Mouse (Mus musculus): ENCODE measurements at regions not wholly inside any gene's neighbourhood (a gene's known extent, or its start where the extent isn't known, plus 50 kb on each side); places are given as distances from the start of the nearest gene placed in this dataset.

DNA sequence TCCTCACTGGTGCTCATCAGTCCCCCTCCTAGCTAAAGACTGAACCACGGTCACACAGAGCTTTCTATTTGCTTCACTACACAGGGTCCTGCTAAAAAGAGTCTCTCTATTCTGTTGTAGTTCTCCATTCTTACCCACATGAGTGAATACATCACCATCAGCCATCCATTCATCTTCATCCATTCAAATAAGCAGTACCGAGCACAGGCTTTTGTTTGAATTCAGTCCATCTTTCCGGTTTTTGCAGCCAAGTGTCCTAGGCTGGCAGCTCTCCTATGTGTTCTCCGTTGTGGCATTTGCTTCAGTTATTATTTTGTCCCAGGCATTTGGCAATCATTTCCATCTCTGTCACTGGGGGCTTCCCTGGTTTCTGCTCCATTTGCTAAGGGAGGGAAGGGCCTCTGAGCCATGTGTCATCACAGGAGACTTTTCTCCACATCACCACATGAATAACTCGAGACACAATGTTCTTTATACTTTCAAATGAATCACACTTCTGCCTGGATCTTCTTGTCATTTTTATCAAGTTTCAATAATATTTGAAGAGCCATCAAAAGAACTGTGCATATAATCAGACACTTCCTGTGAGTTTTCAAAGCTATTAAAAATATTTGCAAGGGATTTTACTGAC is 366.1 kb downstream of the Dnajb9 start:
- DNase-seq (ENCODE audit: low spot score in 2 of 2) = no peak

DNA sequence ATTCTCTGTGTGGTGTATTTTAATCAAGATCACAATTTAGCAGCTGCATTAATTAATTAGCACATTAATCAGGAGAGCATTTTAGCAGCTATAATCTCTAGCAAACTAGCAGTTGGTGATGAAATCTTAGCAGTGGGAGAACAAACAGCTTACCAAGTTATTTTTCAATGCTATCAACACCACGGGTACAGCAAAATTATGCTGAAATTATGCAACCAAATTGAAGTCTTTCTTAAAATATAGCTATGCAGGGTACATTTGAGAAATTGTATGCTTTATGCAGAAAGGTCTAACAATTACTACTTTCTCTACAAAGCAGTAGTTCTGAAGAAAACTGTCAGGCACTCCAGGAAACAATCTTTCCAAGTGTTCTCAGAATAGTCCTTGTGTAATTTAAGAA is 378.1 kb downstream of the Dnajb9 start:
- DNase-seq (ENCODE audit: low spot score in 2 of 2) = no peak

DNA sequence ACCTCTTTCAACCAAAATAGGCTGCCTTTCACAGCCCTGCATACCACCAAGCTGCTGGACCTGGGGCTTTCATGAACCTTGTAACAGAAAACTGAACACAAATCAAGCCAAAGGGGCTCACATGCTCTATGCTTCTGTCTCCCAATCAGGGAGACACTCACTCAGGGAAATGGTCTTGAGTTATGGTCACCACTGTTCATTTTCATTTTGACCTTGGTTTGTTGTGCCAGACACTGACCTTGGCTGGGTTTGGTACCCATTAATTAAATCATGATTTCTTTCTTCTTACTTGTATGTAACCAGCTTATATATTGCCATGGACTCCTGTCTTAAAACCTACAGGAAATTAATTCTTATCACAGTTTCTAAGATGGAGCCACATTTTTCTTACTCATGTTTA is 381.5 kb downstream of the Dnajb9 start:
- DNase-seq (ENCODE audit: low spot score in 2 of 2) = no peak

DNA sequence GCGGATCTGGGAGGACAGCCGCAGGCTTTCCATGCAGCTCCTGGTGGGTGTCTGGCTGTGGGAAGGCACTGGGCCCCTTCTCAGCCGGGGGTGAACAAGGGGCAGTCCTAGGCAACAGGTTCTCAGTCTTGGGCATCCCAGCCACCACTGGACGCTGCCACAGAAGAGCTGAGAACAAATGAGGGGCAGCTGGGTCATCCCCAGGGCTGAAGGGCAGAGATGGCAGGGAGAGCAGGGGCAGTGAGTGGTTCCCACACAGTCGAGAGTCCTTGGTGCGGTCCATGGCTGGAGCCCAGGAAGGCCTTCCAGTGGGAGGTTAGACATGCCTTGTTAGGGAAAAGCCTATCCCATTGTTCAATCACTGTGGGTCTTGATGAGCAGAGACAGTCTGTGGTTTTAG is 382.2 kb downstream of the Dnajb9 start:
- no peak for DNase-seq (ENCODE audit: low spot score in 2 of 2)

DNA sequence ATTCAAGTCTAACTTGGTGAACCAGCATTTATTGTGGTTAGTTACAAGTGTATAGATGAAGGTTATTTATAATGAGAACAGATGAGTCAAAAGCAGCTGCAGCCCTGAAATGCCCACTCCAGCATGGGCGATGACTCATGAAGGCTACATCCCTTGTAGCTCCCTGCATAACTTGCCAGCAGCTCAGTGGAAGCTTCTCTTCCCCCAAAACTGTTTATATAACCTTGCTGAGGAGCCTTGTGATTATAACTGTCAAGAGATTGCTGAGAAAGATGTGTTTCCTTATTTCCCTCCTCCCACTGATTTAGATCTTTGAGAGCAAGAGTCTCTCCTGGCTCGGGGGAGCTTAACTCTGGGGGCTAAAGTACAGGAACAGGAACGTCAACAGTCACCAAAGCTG is 382.8 kb downstream of the Dnajb9 start:
- DNase-seq (ENCODE audit: low spot score in 2 of 2) = no peak

DNA sequence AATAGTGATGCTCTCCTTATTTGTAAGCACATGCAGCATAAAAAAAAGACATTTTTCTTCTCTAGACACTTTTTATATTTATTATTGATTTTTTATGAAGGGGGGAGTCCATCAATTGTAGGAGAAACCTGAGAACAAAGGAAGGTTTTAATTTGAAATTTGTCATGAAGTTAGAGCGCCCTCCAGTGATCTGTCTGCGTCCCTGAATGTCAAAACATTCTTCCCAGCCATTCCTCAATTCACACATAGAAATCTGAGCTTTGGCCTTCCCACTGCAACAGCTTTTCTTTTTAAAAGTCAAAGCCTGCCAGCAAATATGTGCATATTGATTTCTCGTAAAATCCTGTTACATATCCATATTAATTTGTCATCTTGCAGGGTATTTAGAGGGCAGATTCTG is 396.6 kb downstream of the Dnajb9 start:
- DNase-seq (ENCODE audit: low spot score in 2 of 2) = peak in 1 of 2 experiments; percentile 38

DNA sequence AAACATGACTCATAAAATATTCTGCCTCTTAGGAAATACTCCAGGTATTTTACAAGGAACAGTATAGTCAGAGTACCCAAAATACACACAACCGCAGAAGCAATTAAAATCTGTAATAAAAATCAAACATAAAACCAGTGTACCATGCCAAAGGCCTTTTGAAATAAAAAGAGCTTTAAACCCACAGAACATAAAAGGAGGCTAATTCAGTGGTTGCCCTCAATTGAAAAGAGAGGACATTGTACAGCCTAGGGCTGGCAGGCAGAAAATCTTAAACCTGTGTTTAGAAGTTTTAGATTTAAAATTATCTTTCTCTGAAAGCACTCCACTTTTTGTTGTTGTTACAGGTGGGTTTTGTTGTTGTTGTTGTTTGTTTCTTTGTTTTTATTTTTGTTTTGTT is 437.4 kb downstream of the Dnajb9 start:
- no peak for DNase-seq (ENCODE audit: low spot score in 2 of 2)

DNA sequence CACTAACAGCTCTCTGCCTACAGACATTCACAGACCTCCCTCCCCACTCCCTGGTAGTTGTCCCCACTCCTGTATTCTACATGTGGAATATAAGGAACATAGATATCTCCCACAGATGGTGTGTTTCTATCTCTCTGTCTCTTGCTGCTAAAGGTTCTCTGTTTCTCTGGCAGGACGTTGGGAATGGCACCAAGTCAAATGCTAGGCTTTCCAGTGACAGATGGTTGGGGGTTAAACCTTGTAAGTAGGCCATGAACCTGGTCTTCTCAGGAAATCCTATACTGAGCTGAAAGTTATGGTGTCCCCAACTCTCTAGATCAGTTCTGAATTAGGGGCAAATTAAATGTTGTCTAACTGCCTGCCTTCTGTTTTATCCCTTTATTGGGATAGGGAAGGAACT is 448.0 kb downstream of the Dnajb9 start:
- no peak for DNase-seq (ENCODE audit: low spot score in 2 of 2)

Measured in cerebellum, postnatal 4 days (tissue).